Mouse (Mus musculus): ENCODE results near the gene Sipa1.

- TF ChIP-seq GATA1 (IDR thresholded peaks at IDR 0.05; ENCODE audit: low read length) (no peak), TAL1 (IDR thresholded peaks at IDR 0.05; ENCODE audit: low read length) (no peak; the same call in 2 of the 3 replicates)
Measured at GRCm38 (mm10) chr19:5638416-5639005, 25.0 kb downstream of the Sipa1 start.

All from erythroblast, embryonic 14.5 days (primary cell).